Mouse (Mus musculus) cerebellum, postnatal 4 days (tissue): Measurements from ENCODE around the gene Rapgef4.

Experiments
- DNase-seq, 2 experiments: peaks; one replicate each; pipeline ENCODE4 v3.0.0; 2022; ENCODE audit warnings: low spot score in 2 of 2, mixed read lengths in 1 of 2

Rapgef4 gene

GRCm38 (mm10) chr2:72234085-72234484, 253.0 kb downstream of the Rapgef4 start:
- no peak for DNase-seq

- peak; percentile 32 to 71 for DNase-seq
Observed at GRCm38 (mm10) chr2:72234943-72235342, 253.9 kb downstream of the Rapgef4 start.

- DNase-seq, result no peak
Observed at GRCm38 (mm10) chr2:72235361-72235901, 254.4 kb downstream of the Rapgef4 start.

- no peak for DNase-seq
Observed at GRCm38 (mm10) chr2:72238421-72238820, 257.4 kb downstream of the Rapgef4 start.

- no peak for DNase-seq
Observed at GRCm38 (mm10) chr2:72238925-72239324, 257.9 kb downstream of the Rapgef4 start.

- no peak for DNase-seq
Observed at GRCm38 (mm10) chr2:72239456-72239855, 258.4 kb downstream of the Rapgef4 start.

GRCm38 (mm10) chr2:72239993-72240392, 259.0 kb downstream of the Rapgef4 start:
- DNase-seq, result no peak

- DNase-seq, result no peak
Observed at GRCm38 (mm10) chr2:72240691-72241090, 259.7 kb downstream of the Rapgef4 start.

- no peak for DNase-seq
Observed at GRCm38 (mm10) chr2:72241714-72242472, 260.9 kb downstream of the Rapgef4 start.

- no peak for DNase-seq
Observed at GRCm38 (mm10) chr2:72242910-72243675, 262.1 kb downstream of the Rapgef4 start.

GRCm38 (mm10) chr2:72245631-72246030, 264.6 kb downstream of the Rapgef4 start:
- no peak for DNase-seq

GRCm38 (mm10) chr2:72246376-72246775, 265.3 kb downstream of the Rapgef4 start:
- no peak for DNase-seq

GRCm38 (mm10) chr2:72247819-72248218, 266.8 kb downstream of the Rapgef4 start:
- DNase-seq, result no peak

GRCm38 (mm10) chr2:72252510-72253505, 271.8 kb downstream of the Rapgef4 start:
- no peak for DNase-seq

GRCm38 (mm10) chr2:72253882-72254281, 272.8 kb downstream of the Rapgef4 start:
- no peak for DNase-seq

- DNase-seq, result no peak
Observed at GRCm38 (mm10) chr2:72254813-72255582, 274.0 kb downstream of the Rapgef4 start.

- no peak for DNase-seq
Observed at GRCm38 (mm10) chr2:72260704-72261103, 279.7 kb downstream of the Rapgef4 start.

- DNase-seq, result no peak
Observed at GRCm38 (mm10) chr2:72262814-72263480, 281.9 kb downstream of the Rapgef4 start.

GRCm38 (mm10) chr2:72267390-72267789, 286.4 kb downstream of the Rapgef4 start:
- no peak for DNase-seq
